Mouse (Mus musculus) heart, postnatal 10 days (tissue): ENCODE data around the gene Morn2. TPM values are rescaled to one million over a fixed set of nuclear protein-coding genes. Genes with fewer than 3 reads are reported as not detected.

Experiments used
- DNase-seq, 2 experiments: peaks; one replicate each; pipeline ENCODE4 v3.0.0; 2021
- intact Hi-C: fragments of 180-260 bp; cut with DNase I; formaldehyde crosslinking; loops from one replicate; pipeline ENCODE4 v1.15.1; 2025
- total RNA-seq, 2 experiments: library from RNA; stranded (reverse); gene quantifications; 2 replicates each; pipeline ENCODE4 v1.2.3; 2021

The Morn2 gene
- total RNA-seq, 2 experiments from 2014 or later = 9.9 to 12.0 TPM

DNA sequence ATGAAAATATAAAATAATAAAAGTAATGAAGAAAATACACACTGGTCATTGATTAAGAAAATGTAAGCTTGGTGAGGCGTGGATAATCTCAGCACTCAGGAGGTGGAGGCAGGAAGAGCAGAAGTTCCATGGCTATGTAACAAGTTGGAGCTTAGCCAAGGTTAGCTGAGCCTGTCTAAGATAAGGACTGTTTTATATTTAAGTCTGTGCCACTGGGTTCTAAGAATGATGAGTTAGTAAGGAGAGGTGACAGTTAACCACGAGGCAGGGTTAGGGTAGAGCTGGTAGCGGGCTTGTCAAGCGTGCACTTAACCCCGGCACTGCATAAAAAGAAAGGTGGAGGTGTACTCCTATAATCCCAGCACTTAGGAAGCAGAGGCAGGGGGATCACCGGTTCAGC is 32.2 kb downstream of the Morn2 start:
- no peak for DNase-seq
- intact Hi-C loops = no loop called here

DNA sequence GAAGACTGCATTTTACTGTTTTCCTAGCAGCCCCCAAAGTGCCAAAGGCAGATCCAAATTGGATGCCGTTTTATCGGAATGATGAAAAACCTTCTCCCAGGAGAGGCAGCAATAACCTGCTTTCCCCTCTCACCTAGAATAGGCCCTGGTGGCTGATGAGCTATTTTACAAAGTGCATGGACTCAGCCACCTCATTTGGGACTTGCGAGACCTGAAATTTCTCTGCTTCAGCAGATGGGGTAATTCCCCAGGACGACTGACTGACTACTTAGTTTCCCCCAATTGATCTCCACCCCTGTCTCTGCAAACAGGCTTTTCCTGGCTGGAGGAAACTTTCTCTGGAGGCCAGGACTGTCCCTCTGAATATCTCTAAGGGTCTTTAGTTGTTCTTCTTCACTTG is 33.0 kb downstream of the Morn2 start:
- DNase-seq = no peak
- intact Hi-C loops = no loop called here

DNA sequence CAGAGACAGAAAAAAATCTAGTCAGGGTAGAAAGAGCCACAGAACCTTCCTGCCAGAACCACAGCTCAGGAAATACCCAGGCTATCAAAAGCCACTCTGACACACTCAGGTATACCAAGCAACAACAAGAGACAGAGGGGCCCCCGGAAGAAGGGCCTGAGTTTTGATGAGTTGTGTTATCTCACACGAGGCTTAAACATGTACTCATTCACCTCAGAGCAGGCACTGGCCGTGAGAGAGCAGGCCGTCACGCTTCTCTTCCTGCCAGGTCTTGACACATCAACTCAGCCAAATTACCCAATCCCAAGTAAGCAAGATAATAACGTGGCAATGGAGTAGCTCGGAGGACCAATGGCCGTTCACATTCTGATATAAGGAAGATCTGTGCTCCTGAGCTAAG is 33.7 kb downstream of the Morn2 start:
- intact Hi-C loops = no loop called here
- no peak for DNase-seq

DNA sequence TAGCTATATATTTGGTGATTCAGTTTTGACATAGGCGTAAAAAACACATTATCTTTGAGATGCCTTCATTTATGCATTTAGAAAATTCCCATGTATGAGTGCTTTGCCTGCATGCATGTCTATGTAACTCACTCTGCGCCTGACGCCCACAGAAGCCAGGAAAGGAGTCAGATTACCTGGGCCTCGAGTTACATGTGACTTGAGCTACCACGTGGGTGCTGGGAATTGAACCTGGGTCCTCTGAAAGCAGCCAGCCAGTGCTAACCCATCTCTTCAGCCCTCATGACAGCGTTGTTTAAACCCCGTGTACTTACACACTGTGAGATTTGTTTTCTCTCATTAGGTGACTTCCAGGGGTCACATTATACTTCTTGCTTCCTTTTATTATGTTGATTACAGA is 34.5 kb downstream of the Morn2 start:
- intact Hi-C loops = no loop called here

DNA sequence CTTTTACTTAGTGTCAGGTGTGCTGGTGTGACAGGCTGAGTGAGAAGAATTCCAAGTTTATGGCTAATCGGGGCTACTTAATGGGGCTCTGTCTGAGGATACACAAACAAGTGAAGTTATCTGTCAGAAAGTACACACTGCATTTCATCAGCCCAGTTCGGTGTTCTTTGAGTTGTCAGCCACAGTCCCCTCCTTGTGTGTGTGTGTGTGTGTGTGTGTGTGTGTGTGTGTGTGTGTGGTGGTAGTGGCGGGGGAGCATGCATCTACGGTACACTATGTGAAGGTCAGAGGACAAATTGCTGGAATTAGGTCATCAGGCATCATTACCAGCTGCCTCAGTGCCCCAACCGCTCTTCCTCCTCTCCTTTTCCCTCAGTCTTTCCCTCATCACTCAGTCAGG is 35.5 kb downstream of the Morn2 start:
- no peak for DNase-seq
- intact Hi-C loops = no loop called here

More for the DNA sequence above, 34.5 kb downstream of the Morn2 start:
- no peak for DNase-seq

DNA sequence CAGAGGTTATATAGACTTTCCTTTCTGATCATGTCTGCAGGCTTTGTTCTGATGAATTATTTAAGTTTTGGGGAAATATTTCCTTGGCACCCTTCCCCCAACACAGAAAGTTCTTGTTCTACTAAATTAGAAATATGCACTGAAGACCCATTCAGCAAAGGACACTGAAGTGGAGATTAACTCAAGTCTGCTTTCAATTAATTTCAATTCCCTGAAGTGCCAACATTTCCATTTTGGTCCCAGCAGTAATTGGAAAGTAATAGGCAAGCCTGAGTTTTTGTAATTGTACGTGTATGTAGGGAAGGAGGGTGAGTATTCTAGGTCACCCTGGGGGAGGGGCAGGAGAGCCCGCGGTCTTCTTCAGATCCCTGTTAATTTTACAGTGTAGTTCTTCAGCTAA is 36.4 kb downstream of the Morn2 start:
- no peak for DNase-seq
- intact Hi-C loops = no loop called here

DNA sequence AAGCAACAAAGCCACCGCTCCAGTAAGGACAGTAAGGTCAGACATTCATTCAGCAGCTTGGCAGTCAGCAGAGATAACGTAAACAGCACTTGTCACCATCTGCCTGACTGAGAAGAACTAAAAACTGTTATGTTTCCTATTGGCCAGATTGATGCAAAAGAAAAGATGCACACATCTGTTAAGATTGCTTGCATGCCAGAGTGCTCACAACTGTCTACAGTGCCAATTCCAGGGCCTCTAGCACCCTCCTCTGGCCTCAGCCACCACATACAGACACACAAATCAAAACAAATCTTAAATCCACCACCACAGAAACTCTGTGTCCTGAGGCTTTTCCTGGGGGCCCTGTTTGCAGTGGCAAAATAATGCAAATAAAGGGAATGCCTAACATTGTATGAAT is 42.4 kb downstream of the Morn2 start:
- intact Hi-C loops = loop anchor here (2.0 kb wide), 1 partner anchor 42 kb away; the partner anchor contains the start of genes Dhx57 and Morn2
- peak; percentile 28 to 31 for DNase-seq

DNA sequence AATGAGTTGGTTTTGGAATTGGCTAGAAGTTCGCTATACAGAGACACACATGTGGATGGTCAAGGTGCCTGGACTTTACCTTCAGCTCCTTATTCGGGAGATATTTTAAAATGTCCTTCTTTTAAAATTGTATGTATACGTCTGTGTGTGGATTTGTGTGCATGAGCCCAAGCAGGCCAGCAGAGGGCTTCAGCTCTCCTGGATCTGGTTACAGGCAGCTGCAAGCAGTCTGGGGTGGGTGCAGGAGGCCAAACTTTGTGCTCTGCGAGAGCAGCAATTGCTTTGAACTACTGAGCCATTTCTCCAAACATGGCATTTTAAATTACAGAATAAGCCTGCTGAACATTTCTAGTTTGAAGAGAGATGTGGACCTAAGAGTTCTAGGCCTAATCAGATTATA is 55.3 kb downstream of the Morn2 start:
- intact Hi-C loops = no loop called here

DNA sequence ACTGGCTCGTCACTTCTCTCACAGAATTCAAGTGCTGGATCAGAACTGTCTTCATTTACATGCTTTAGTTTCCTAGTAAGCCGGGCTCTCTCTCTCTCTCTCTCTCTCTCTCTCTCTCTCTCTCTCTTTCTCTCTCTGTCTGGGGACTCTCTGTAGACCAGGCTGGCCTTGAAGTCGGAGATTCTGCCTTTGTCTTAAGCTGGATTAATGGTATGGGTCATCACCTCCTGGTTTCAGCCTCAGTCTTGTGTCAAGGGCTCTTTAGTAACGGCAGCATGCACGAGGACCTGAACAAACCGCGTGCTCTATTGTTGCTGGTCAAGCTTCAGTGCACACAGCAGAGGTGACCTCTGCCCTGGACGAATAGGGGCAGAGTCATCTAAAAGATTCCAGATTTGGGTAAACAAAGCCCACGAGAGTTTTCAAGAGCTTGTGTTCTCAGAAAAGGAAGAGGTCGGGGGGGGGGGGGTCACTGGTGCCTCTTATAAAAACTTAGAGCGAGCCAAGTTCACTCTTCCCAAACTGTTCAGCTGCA is 56.7 kb downstream of the Morn2 start:
- intact Hi-C loops = no loop called here
- no peak for DNase-seq

More for the DNA sequence above, 55.3 kb downstream of the Morn2 start:
- DNase-seq = peak; percentile 8 to 9

Other genes starting within 250 kb of the Morn2 start
- 10 to 100 TPM; 36.3 to 37.8 TPM for gene Hnrnpll, start 227.9 kb upstream of the Morn2 start, total RNA-seq
- 1 to 10 TPM; 8.0 to 9.2 TPM for gene Galm, start 162.7 kb upstream of the Morn2 start, total RNA-seq
- gene Srsf7, start 82.9 kb upstream of the Morn2 start, total RNA-seq = 10 to 100 TPM; 59.9 to 72.8 TPM
- not detected for gene Ttc39d, start 82.7 kb upstream of the Morn2 start, total RNA-seq
- gene Gemin6, start 65.8 kb upstream of the Morn2 start, total RNA-seq = 1 to 10 TPM; 4.9 TPM
- gene Dhx57, start 273 bp downstream of the Morn2 start, total RNA-seq = 1 to 10 TPM; 7.5 to 8.7 TPM
- 1 to 10 TPM in 1 of 2 experiments, under 1 TPM in 1; 0.86 to 1.6 TPM for gene Arhgef33, start 17.2 kb downstream of the Morn2 start, total RNA-seq
- 1 to 10 TPM; 1.1 to 2.5 TPM for gene Gm10190, start 83.3 kb downstream of the Morn2 start, total RNA-seq
- gene Sos1, start 190.2 kb downstream of the Morn2 start, total RNA-seq = 10 to 100 TPM; 16.2 to 17.9 TPM